Mouse (Mus musculus) olfactory bulb, adult 2 months (tissue): ENCODE measurements around the gene Rrnad1. TPM values are rescaled to one million over a fixed set of nuclear protein-coding genes. Genes with fewer than 3 reads are reported as not detected.

Source experiments
- H3K27ac ChIP-seq: fragments of 200-500 bp; 2 replicates; pipeline ENCODE4 v1.5.1; 2012; ENCODE audit warnings: low read depth, low read length; ENCODE audit not compliant: insufficient read depth
- H3K4me1 ChIP-seq: fragments of 200-500 bp; 2 replicates; pipeline ENCODE4 v1.6.1; 2012; ENCODE audit warnings: low read length; ENCODE audit not compliant: control insufficient read depth, insufficient read depth
- H3K4me3 ChIP-seq: fragments of 200-500 bp; 2 replicates; pipeline ENCODE4 v1.5.1; 2012; ENCODE audit warnings: mild to moderate bottlenecking, low read depth, low read length, moderate library complexity; ENCODE audit not compliant: insufficient read depth
- CTCF ChIP-seq: fragments of 200-500 bp; IDR thresholded peaks from 2 replicates; pipeline ENCODE4 v1.5.1; 2012; ENCODE audit warnings: low read depth, mild to moderate bottlenecking, low read length, moderate library complexity; ENCODE audit not compliant: insufficient read depth
- POLR2A ChIP-seq: fragments of 200-500 bp; IDR thresholded peaks from 2 replicates; pipeline ENCODE4 v1.6.1; 2012; ENCODE audit warnings: mild to moderate bottlenecking, low read depth, low read length, moderate library complexity; ENCODE audit not compliant: insufficient read depth
- WGBS: fragments of 180-500 bp; shearing (Covaris S2); methylation state at CpG from one replicate; pipeline ENCODE4 v1.1.7; 2018; 5-methylcytosine and 5-hydroxymethylcytosine counted together
- polyA plus RNA-seq: library from polyadenylated mRNA; stranded (reverse); fragments of >200 nt; gene quantifications from 2 replicates; pipeline ENCODE4 v1.2.4, GENCODE M21; 2012; ENCODE audit warnings: low replicate concordance; ENCODE audit not compliant: missing spikeins, insufficient read depth, insufficient read length

The Rrnad1 gene
- polyA plus RNA-seq, 1 experiment = not detected

GRCm38 (mm10) chr3:87929341-87930077, 1.0 kb downstream of the Rrnad1 start:
- WGBS = 4% methylated on average over 26 of the region's 26 CpGs

DNA sequence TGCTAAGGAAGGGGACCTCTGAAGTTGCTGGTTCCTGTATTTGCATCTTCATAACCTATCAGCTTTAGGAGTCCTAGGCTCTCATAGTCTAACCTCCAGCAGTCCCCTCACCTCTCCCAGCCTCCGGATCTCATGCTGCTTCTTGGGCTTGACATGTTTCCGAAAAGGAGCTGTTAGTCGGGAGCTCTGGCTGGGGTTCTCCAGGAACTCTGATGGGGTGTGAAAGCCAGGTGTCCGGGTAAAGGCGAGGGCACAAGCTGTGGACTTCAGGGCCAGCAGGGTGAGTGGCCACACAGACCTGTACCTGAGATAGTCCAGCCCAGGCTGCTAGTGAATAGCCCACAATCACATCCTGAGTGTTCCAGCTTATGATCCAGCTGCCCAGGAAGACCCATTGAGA, 3.1 kb downstream of the Rrnad1 start:
- Histone ChIP-seq H3K4me1 (peaks cover 4% of the 10 kb centered on the region), H3K4me3 (no peak overlapping the region), H3K27ac (no peak overlapping the region)
- 90% methylated on average over 5 of the region's 5 CpGs for WGBS
- TF ChIP-seq CTCF = no peak
- no peak for TF ChIP-seq POLR2A

More at GRCm38 (mm10) chr3:87929341-87930077, 1.0 kb downstream of the Rrnad1 start:
- TF ChIP-seq CTCF = no peak
- no peak for TF ChIP-seq POLR2A
- H3K4me3 ChIP-seq = peak overlapping the region; percentile 81
- H3K27ac ChIP-seq = peak overlapping the region; percentile 68; the same call in 1 of the 2 replicates
- peaks cover 5% of the 10 kb centered on the region for H3K4me1 ChIP-seq

- TF ChIP-seq POLR2A (no peak), CTCF (no peak)
- H3K4me1 ChIP-seq = no peaks in the 10 kb centered on the region; the same call in 1 of the 2 replicates
- no peak overlapping the region for H3K4me3 ChIP-seq
- H3K27ac ChIP-seq = no peak overlapping the region
- WGBS = 90% methylated on average over 7 of the region's 7 CpGs
Observed at GRCm38 (mm10) chr3:87924996-87925395, 5.5 kb downstream of the Rrnad1 start.

GRCm38 (mm10) chr3:87920270-87920943, 10.1 kb downstream of the Rrnad1 start:
- 67% methylated on average over 9 of the region's 9 CpGs for WGBS
- no peak overlapping the region for H3K27ac ChIP-seq
- TF ChIP-seq POLR2A = no peak
- no peak for TF ChIP-seq CTCF
- no peak overlapping the region for H3K4me3 ChIP-seq
- H3K4me1 ChIP-seq = no peaks in the 10 kb centered on the region

DNA sequence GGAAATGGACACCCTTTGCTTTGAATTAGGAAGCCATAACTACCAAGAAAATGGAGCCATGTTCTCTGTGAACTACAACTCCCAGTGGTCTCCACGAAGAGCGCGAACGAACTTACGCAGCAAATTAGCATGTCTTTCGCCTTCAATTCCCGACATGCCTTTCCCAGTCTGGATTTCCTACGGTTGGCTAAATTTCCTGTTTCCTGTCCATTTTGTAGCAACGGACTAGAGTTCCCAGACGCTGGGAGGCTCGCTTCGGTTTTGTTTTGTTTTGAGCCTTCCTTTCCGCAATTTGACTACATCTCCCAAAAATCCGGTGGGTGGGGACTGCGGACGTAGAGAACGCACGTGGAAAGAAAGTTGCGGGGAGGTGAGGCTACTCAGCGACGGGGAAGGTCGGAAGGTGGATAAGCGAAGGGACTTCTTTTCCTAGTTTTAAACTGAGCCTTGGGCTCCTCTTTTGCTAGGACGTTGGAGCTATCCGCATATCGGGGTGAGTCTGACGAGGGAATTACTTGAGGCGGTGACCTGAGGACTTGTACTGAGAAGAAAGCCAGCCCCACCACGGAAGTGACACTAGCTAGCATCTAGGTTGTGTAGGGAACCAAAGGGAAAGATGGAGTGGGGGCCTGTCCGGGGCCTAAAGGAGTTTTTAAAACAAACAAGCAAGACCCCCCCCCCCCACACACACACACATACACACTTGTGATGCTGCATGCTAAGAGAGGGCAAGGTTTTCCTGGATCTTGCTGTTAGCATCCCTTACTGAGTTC, 11.0 kb downstream of the Rrnad1 start, which contains the start of gene Mrpl24:
Mrpl24 (plus strand) TSS at position 171 of the 773 bp plus-strand sequence.
- H3K4me3 ChIP-seq = peak within 1 kb of the TSS; percentile 71
- H3K27ac ChIP-seq = peak within 1 kb of the TSS; percentile 33; the same call in 1 of the 2 replicates
- H3K4me1 ChIP-seq = no peaks in the 10 kb centered on the region

GRCm38 (mm10) chr3:87918551-87918950, 12.0 kb downstream of the Rrnad1 start:
- no peak overlapping the region for H3K27ac ChIP-seq
- WGBS = 98% methylated on average over 1 of the region's 1 CpGs
- TF ChIP-seq CTCF = no peak
- no peak for TF ChIP-seq POLR2A
- H3K4me3 ChIP-seq = no peak overlapping the region
- no peaks in the 10 kb centered on the region for H3K4me1 ChIP-seq

More for the DNA sequence above, 11.0 kb downstream of the Rrnad1 start, which contains the start of gene Mrpl24:
- WGBS = under 1% methylated on average over 30 of the region's 30 CpGs
- TF ChIP-seq POLR2A = no peak
- TF ChIP-seq CTCF = no peak

GRCm38 (mm10) chr3:87916990-87917389, 13.5 kb downstream of the Rrnad1 start:
- TF ChIP-seq POLR2A = no peak
- no peak for TF ChIP-seq CTCF
- Histone ChIP-seq H3K27ac (no peak overlapping the region), H3K4me3 (no peak overlapping the region), H3K4me1 (no peaks in the 10 kb centered on the region)
- 84% methylated on average over 1 of the region's 1 CpGs for WGBS

- no peak overlapping the region for H3K4me3 ChIP-seq
- no peak for TF ChIP-seq CTCF
- no peak for TF ChIP-seq POLR2A
- H3K27ac ChIP-seq = no peak overlapping the region
- 95% methylated on average over 10 of the region's 10 CpGs for WGBS
- H3K4me1 ChIP-seq = peaks cover 16% of the 10 kb centered on the region
Observed at GRCm38 (mm10) chr3:87913891-87914290, 16.6 kb downstream of the Rrnad1 start.
